Mouse (Mus musculus): ENCODE results near the gene Agtpbp1.

DNA sequence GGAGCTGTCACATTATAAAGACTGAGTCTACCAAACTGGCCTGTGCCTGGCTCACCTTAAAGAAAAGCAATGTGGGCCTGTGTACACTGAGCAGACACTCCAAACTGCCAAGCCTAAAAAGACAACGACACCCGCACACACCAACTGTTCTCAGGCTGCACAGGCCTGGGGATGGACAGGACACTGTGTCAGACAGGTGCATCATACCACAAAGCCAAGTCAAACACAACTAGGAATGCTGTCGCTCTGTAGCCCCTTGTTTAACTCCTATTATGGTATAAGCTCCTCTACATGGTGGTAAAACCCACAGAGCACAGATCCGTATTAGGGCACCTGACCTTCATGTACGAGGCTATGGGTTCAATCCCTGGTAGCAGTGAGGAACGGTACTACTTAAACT is 65.5 kb downstream of the Agtpbp1 start:
- TF ChIP-seq CTCF (IDR thresholded peaks at IDR 0.05; ENCODE audit: borderline replicate concordance, extremely low read depth, insufficient read depth, insufficient read length) (no peak), POLR2A (IDR thresholded peaks at IDR 0.05; ENCODE audit: borderline replicate concordance, extremely low read depth, insufficient read depth, insufficient read length, poor library complexity, severe bottlenecking) (no peak)

Data from brain, embryonic 14.5 days (tissue).